Mouse (Mus musculus): ENCODE measurements around the gene Abcf1.

Abcf1 gene

DNA sequence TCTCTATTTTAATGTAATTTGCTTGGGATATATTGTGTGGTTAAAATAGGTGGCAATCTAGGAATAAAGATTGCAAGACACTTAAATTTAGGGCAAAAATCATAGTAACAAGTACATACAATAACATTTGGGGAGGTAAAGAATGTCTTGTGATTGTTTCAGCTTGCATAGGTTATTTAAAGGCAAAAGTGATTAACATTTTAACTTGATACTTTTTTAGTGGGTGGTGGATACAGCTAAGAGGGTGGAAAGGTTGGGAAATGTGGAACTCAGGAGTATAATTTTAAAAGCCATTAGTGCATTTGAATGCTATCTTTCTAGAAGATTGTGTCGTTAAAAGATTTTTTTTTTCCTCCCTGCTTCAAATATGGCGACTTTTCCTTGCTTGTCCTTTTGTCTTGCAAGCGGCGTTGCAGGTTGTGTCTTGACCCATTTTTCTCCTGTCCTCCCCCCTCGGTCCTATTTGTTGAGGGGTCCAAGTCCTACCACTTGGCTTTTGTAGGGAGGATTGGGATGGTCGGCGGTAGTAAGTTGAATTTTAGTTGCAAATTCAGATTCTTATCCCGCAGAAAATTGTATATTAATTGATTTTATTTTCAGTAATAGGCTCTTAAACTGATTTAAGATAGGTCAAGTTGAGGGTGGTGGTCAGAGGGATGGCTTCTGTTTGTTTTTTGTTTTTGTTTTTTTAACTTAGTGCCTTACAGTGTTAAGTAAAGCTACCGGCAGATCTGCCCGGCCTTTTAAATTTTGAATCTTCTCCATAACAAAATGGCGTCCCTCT is 51.1 kb downstream of the Abcf1 start:
- peak; percentile 74 for DNase-seq

DNA sequence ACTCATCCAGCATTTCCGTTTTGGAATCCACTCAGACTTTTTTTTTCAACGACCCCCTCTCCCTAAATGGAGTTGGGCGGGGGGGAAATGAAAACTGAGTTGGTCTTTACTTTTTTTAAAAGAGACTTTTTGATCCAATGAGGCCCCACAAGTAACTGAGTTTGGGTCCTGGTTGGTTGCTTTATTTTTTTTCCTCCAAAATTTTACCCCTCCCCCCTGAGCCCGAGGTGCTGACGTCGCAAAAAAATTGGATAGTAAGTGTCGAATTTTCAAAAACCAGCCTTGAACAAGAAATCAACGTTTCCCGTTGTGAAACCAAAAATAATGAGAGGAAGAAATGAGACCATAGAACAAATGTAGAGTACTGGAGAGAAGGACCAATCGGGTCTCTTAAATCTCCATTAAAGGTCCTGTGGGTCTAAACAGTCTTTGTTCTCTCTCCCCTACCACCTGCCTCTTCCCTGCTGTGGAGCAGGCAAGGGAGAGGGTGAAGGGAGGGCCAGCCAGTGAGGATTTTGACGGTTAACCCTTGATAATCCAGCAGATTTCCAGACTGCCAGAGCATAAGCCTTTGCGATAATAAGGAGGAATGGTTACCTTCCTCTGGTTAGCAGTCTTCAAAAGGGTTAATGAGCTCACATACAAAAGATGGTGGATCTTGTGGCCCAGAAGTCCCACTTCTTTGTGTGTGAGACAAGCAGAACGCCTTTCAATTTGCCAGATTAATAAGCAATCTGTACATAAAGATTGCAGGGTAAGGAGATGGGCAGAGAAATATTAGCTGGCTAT is 51.9 kb downstream of the Abcf1 start:
- DNase-seq, result peak; percentile 71

DNA sequence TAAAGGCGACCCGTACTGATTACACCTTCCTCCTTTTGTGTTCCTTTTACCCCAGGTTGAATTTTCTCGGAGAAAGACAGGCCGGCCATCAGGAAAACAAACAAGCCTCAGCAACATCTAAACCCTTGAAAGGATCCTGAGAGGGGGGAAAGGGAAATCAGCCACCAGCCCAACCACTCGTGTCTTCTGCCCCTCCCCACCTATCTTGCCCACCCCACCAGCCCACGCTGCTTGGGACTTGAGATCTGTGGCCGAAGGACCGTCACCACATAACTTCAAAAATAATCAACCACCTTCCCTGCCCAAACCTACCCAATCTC is 52.5 kb downstream of the Abcf1 start:
- DNase-seq, result peak; percentile 44

DNA sequence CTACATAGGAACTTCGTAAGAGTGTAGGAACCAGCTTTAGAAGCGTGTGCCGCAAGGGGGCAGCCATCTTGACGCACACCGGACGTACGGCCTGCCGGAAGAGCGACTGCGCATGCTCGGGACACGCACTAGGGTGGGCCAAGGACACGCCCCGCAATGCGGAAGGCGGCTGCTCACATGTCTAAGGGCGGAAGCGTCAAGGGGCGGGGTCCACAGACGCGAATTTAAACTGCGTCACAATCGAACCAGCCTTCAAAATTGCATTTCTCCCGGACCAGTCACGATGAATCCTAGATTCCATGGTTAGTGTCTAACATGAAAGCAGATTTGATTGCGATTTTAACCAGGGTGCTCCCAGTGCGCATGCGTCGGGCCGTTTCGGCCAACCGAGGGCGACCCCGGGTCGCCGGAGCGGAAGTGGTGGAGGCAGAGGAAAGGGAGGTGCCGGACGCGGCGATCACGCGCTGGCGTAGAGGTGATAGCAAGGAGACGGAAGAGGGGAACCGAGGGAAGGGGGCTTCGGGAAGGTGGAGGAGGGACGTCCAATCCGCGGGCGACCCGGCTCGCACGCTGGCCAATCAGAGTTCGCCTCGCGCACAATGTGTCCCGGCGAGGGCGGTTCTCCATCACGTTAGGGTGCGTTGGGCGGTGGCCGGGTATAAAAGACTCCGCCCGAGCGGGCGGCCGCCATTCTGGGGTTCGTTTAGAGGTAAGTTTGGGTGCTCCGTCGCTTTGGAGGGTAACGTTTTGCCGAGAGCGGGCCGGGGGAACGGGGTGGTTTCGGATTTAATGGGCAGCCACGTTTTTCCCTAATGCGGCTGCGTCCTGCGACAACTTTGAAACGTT is 53.0 kb downstream of the Abcf1 start, which contains the start of the genes Mrps18b and Ppp1r10:
Gene Mrps18b (minus strand): TSS at position 93 of the 846 bp plus-strand sequence.
Gene Ppp1r10 (plus strand): TSS at position 138 of the 846 bp plus-strand sequence.
- DNase-seq, result peak; percentile 100

DNA sequence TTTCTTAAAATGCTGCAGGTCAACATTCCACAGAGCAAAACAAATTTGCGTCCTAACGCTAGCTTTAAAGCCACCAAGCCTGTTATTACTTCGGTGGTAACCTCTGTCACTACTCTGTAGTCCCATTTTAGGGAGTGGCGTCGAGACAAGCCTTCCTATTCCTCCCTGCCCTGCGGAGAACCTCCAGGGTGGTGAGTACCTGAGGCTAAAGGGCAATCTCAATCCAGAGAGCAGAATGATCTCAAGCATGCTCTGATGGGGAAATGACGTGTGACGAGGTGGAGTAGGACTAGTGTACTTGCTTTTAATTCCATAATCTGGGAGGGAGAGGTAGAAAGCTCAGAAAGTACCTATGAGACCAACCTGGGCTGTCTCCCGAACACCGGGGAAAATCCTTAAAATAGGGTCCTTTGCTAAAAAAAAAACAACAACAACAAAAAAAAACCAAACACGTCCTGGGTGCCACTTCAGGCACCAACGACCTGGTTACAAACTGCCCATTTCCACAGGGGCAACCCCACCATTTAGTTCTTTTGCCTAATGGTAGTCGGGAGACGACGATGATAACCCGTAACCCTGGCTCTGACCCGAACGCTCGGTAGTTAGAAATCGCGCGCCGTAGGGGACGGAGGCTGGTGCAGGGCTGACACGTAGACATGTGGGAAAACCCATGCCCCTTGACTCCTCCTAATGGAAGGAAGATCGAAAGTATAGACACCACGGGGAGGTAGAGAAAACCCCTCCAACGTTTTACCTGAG is 53.8 kb downstream of the Abcf1 start:
- DNase-seq, result no peak

DNA sequence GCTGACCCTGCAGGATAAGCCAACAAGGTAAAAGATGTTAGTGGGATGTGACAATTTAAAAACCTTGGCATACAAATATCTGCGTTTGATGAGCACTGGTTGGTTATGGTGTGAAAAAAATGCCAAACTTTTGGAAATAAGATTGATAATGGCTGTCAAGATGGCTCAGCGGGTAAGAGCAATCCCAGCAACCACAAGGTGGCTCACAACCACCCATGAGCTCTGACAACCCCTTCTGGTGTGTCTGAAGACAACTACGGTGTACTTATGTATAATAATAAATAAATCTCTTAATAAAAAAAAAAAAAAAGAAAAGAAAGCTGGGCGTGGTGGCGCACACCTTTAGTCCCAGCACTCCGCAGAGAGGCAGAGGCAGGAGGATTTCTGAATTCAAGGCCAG is 54.6 kb downstream of the Abcf1 start:
- DNase-seq, result no peak

DNA sequence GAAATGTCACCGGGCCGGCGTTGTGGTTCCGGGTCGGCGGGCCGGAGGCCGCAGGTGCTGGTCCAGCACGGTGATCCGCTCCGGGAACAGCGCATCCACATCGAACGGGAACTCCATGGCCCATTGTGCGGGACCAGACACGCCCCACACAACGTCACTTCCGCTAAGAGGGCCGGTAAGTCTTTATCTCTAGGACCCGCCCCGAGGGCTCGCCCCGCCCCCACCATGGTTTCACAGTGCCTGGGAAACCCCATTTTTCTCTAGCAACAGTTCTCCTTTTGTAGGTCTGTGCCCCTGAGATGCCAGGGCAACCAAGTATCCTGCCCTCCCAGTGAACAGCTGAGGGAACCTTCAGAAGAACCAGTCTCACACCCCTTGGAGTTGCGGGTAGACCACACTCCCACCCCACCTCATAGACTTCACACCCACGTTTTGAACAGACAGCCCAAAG is 59.6 kb downstream of the Abcf1 start, which contains the start of gene Atat1:
Gene Atat1 (minus strand): TSS at position 157 of the 451 bp plus-strand sequence.
- DNase-seq, result peak; percentile 96

DNA sequence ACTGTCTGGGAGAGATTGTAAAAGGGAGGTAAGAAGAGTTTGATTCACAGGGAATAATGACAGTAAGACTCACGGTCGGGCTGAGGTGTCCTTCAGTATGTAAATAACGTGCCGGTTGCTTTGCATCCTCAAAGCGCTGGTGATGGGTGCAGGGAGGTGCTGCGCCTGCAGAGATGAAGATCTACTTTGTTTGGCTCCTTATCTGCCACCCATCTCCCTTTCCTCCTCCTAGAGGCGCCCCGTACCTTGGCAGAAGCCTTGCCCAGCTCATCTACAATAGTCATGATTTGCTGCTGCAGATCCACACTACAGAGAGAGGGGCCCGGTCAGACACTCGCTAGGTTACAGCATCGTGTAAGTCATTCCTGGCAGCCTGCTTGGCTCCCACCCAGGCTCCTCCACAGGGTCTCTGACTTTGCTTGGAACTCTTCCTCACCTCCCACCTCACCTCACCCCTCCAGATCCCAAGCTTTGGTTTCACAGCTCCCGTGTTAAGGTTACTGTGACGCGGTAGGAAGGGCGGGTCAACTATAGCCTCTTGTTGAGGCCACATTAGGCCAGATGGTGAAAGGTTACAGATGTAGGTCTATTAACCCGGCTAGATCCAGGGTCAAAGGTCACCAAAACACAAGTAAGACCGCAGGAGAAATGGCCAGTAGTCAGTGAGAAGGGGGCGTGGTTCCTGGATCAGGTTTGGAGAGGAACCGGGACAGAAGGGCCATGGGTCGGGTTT is 60.2 kb downstream of the Abcf1 start:
- no peak for DNase-seq

DNA sequence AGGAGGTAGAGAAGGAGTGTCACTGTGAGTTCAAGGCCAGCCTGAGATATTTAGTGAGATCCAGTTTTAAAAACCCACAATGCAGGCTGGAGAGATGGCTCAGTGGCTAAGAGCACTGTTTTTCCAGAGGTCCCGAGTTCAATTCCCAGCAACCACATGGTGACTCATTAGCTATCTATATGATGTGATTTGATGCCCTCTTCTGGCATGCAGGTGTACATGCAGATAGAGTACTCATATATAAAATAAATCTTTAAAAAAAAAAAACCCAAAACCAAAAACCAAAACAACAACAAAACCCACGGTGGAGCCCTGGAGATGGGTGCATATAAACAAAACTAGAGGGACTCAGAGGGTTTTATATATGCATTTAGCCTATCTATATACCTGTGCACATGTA is 62.0 kb downstream of the Abcf1 start:
- DNase-seq, result no peak

Measured in embryo, embryonic 11 days (tissue).